Mouse (Mus musculus): ENCODE data around the gene Nadk2. TPM values are rescaled to one million over a fixed set of nuclear protein-coding genes. Genes with fewer than 3 reads are reported as not detected.

The Nadk2 gene
- polyA plus RNA-seq, 1 experiment from 2014 or later = 31.8 TPM

GRCm38 (mm10) chr15:9073067-9073608 is 2.1 kb downstream of the Nadk2 start:
- peak overlapping the region; percentile 96 for H3K9ac ChIP-seq (ENCODE audit: low read length)

GRCm38 (mm10) chr15:9073684-9074083 is 2.6 kb downstream of the Nadk2 start:
- H3K4me1 ChIP-seq (replicated peaks; ENCODE audit: control insufficient read depth, insufficient read depth, low read length) = peaks cover 45% of the 10 kb centered on the region
- peak overlapping the region; percentile 66 for H3K4me2 ChIP-seq (ENCODE audit: low read depth, low read length)
- WGBS = 65% methylated on average over 5 of the region's 5 CpGs
- H3K36me3 ChIP-seq (ENCODE audit: control insufficient read depth, insufficient read depth, low read length) = no peaks in the 10 kb centered on the region
- no peak for ATAC-seq (ENCODE audit: low read depth)
- peak overlapping the region; percentile 96; the same call in 1 of the 2 replicates for H3K9ac ChIP-seq (ENCODE audit: low read length)
- peak overlapping the region; percentile 97 for H3K4me3 ChIP-seq (ENCODE audit: low read length)
- no peaks in the 10 kb centered on the region for H3K27me3 ChIP-seq (ENCODE audit: control insufficient read depth, insufficient read depth, low read depth, low read length)
- H3K9me3 ChIP-seq (ENCODE audit: control insufficient read depth, low read length) = no peaks in the 10 kb centered on the region
- peak overlapping the region; percentile 96 for H3K27ac ChIP-seq (ENCODE audit: low read length)

More at GRCm38 (mm10) chr15:9073067-9073608, 2.1 kb downstream of the Nadk2 start:
- Histone ChIP-seq H3K9me3 (ENCODE audit: control insufficient read depth, low read length) (no peaks in the 10 kb centered on the region), H3K27ac (ENCODE audit: low read length) (peak overlapping the region; percentile 96), H3K4me1 (replicated peaks; ENCODE audit: control insufficient read depth, insufficient read depth, low read length) (peaks cover 45% of the 10 kb centered on the region), H3K36me3 (ENCODE audit: control insufficient read depth, insufficient read depth, low read length) (no peaks in the 10 kb centered on the region), H3K27me3 (ENCODE audit: control insufficient read depth, insufficient read depth, low read depth, low read length) (no peaks in the 10 kb centered on the region), H3K4me3 (ENCODE audit: low read length) (peak overlapping the region; percentile 97), H3K4me2 (ENCODE audit: low read depth, low read length) (peak overlapping the region; percentile 66)
- 23% methylated on average over 12 of the region's 12 CpGs for WGBS
- no peak for ATAC-seq (ENCODE audit: low read depth)

- no peak for ATAC-seq (ENCODE audit: low read depth)
- WGBS = 10% methylated on average over 2 of the region's 2 CpGs
- Histone ChIP-seq H3K4me2 (ENCODE audit: low read depth, low read length) (peak overlapping the region; percentile 66; the same call in 1 of the 2 replicates), H3K4me3 (ENCODE audit: low read length) (no peak overlapping the region), H3K27ac (ENCODE audit: low read length) (peak overlapping the region; percentile 52; the same call in 1 of the 2 replicates), H3K36me3 (ENCODE audit: control insufficient read depth, insufficient read depth, low read length) (no peaks in the 10 kb centered on the region), H3K4me1 (replicated peaks; ENCODE audit: control insufficient read depth, insufficient read depth, low read length) (peaks cover 49% of the 10 kb centered on the region), H3K9ac (ENCODE audit: low read length) (no peak overlapping the region), H3K9me3 (ENCODE audit: control insufficient read depth, low read length) (no peaks in the 10 kb centered on the region), H3K27me3 (ENCODE audit: control insufficient read depth, insufficient read depth, low read depth, low read length) (no peaks in the 10 kb centered on the region)
Measured at GRCm38 (mm10) chr15:9074139-9074538, 3.1 kb downstream of the Nadk2 start.

DNA sequence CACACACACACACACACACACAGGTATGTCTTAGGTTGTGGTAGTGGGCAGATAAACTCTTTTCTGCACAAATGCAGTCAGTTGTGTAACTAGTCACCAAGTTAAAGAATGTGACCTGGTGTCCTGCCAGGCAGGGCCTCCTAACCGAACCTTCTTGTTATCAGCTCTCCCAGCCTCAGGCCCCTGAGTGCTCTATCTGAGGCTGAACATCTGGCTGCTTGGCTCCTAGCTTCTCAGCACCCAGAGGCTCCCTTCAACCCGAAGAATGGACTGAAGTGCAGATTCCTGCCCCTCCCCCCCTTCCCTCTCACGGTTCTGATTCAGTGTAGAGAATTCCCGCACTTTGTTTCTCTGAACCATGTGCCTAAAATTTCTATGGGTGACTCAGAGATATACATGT is 3.6 kb downstream of the Nadk2 start:
- peaks cover 51% of the 10 kb centered on the region for H3K4me1 ChIP-seq (replicated peaks; ENCODE audit: control insufficient read depth, insufficient read depth, low read length)
- no peaks in the 10 kb centered on the region for H3K27me3 ChIP-seq (ENCODE audit: control insufficient read depth, insufficient read depth, low read depth, low read length)
- peak overlapping the region; percentile 2 for H3K4me2 ChIP-seq (ENCODE audit: low read depth, low read length)
- WGBS = 6% methylated on average over 4 of the region's 4 CpGs
- peak overlapping the region; percentile 19 for H3K27ac ChIP-seq (ENCODE audit: low read length)
- no peak overlapping the region for H3K4me3 ChIP-seq (ENCODE audit: low read length)
- ATAC-seq (ENCODE audit: low read depth) = no peak
- no peaks in the 10 kb centered on the region for H3K36me3 ChIP-seq (ENCODE audit: control insufficient read depth, insufficient read depth, low read length)
- no peaks in the 10 kb centered on the region for H3K9me3 ChIP-seq (ENCODE audit: control insufficient read depth, low read length)
- H3K9ac ChIP-seq (ENCODE audit: low read length) = no peak overlapping the region

GRCm38 (mm10) chr15:9075608-9076200 is 4.6 kb downstream of the Nadk2 start:
- Histone ChIP-seq H3K9me3 (ENCODE audit: control insufficient read depth, low read length) (no peaks in the 10 kb centered on the region), H3K4me3 (ENCODE audit: low read length) (no peak overlapping the region; the same call in 1 of the 2 replicates), H3K4me1 (replicated peaks; ENCODE audit: control insufficient read depth, insufficient read depth, low read length) (peaks cover 45% of the 10 kb centered on the region), H3K27me3 (ENCODE audit: control insufficient read depth, insufficient read depth, low read depth, low read length) (no peaks in the 10 kb centered on the region), H3K9ac (ENCODE audit: low read length) (peak overlapping the region; percentile 30; the same call in 1 of the 2 replicates), H3K36me3 (ENCODE audit: control insufficient read depth, insufficient read depth, low read length) (no peaks in the 10 kb centered on the region), H3K4me2 (ENCODE audit: low read depth, low read length) (peak overlapping the region; percentile 45), H3K27ac (ENCODE audit: low read length) (peak overlapping the region; percentile 46)
- WGBS = 37% methylated on average over 14 of the region's 14 CpGs
- ATAC-seq (ENCODE audit: low read depth) = no peak

DNA sequence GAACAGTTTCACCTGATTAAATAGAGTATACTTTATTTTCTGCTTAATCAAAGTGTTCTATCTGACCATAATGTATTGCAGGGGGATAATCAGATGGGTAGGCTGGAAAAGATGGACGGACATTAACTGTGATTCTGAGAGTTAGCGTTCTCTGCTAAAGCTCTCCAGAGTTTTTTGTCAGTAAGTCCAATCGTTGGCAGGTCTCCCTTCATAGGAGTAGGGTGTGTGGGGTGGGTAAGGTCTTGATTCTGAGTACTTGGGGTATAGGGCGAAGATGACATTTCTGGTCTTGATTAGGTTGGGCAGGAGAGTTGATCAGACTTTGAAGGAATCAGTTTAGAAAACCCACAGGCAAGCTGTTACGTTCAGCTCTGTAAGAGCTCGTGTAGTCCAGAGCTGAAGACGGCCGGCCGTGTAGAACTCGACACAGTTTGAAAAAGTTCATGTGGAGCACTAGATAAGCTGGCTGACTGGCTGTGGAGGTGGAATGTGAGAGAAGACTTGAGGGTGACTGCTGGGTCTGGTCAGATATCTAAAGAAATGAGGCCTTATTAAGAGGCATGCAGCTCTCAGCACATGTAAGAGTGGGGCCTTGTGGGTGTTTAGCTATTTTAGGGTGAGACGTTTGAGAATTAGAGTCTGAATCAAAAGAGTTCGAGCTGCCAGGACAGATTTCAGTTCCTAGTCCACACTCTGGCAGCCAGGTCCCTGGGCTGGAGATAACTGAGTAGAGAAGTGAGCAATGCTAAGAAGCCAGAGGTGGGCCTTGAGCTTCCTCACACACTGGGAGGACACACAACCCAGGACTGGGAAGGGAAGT is 7.6 kb downstream of the Nadk2 start:
- Histone ChIP-seq H3K4me1 (replicated peaks; ENCODE audit: control insufficient read depth, insufficient read depth, low read length) (peaks cover 42% of the 10 kb centered on the region), H3K4me2 (ENCODE audit: low read depth, low read length) (peak overlapping the region; percentile 17; the same call in 1 of the 2 replicates), H3K36me3 (ENCODE audit: control insufficient read depth, insufficient read depth, low read length) (no peaks in the 10 kb centered on the region), H3K9ac (ENCODE audit: low read length) (no peak overlapping the region; the same call in 1 of the 2 replicates), H3K9me3 (ENCODE audit: control insufficient read depth, low read length) (no peaks in the 10 kb centered on the region), H3K4me3 (ENCODE audit: low read length) (no peak overlapping the region), H3K27ac (ENCODE audit: low read length) (peak overlapping the region; percentile 67), H3K27me3 (ENCODE audit: control insufficient read depth, insufficient read depth, low read depth, low read length) (no peaks in the 10 kb centered on the region)
- 39% methylated on average over 12 of the region's 12 CpGs for WGBS
- peak; percentile 51 for ATAC-seq (ENCODE audit: low read depth)

DNA sequence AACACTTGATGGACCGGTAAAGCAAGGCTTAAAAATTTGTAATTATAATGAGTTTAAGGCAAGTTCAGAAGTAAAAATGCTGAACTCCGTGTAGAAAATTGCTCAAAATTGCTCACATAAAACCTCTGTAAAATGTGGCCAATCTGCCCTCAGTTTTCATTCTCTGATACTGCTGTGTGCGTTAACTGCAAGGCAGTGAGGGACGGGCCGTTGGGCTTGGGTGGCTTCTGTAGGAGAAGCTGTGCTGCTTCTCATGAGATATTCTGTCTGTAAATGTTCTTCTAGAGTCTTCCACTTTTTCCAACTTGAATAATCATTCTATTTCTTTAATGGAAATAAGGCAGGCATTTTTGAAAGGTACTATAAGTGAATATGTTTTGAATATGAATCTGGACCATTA is 8.6 kb downstream of the Nadk2 start:
- no peak for ATAC-seq (ENCODE audit: low read depth)
- Histone ChIP-seq H3K27me3 (ENCODE audit: control insufficient read depth, insufficient read depth, low read depth, low read length) (no peaks in the 10 kb centered on the region), H3K4me3 (ENCODE audit: low read length) (no peak overlapping the region), H3K36me3 (ENCODE audit: control insufficient read depth, insufficient read depth, low read length) (peaks cover 2% of the 10 kb centered on the region; the same call in 1 of the 2 replicates), H3K4me1 (replicated peaks; ENCODE audit: control insufficient read depth, insufficient read depth, low read length) (peaks cover 34% of the 10 kb centered on the region), H3K9me3 (ENCODE audit: control insufficient read depth, low read length) (no peaks in the 10 kb centered on the region), H3K27ac (ENCODE audit: low read length) (peak overlapping the region; percentile 67), H3K4me2 (ENCODE audit: low read depth, low read length) (peak overlapping the region; percentile 17), H3K9ac (ENCODE audit: low read length) (no peak overlapping the region)
- WGBS = 47% methylated on average over 5 of the region's 5 CpGs

GRCm38 (mm10) chr15:9080206-9080605 is 9.1 kb downstream of the Nadk2 start:
- Histone ChIP-seq H3K4me3 (ENCODE audit: low read length) (no peak overlapping the region), H3K27ac (ENCODE audit: low read length) (peak overlapping the region; percentile 77; the same call in 1 of the 2 replicates), H3K9ac (ENCODE audit: low read length) (no peak overlapping the region), H3K4me2 (ENCODE audit: low read depth, low read length) (no peak overlapping the region), H3K27me3 (ENCODE audit: control insufficient read depth, insufficient read depth, low read depth, low read length) (no peaks in the 10 kb centered on the region), H3K9me3 (ENCODE audit: control insufficient read depth, low read length) (no peaks in the 10 kb centered on the region), H3K4me1 (replicated peaks; ENCODE audit: control insufficient read depth, insufficient read depth, low read length) (peaks cover 28% of the 10 kb centered on the region), H3K36me3 (ENCODE audit: control insufficient read depth, insufficient read depth, low read length) (peaks cover 2% of the 10 kb centered on the region; the same call in 1 of the 2 replicates)
- ATAC-seq (ENCODE audit: low read depth) = peak; percentile 12; the same call in 1 of the 2 replicates
- 36% methylated on average over 4 of the region's 4 CpGs for WGBS

- Histone ChIP-seq H3K4me1 (replicated peaks; ENCODE audit: control insufficient read depth, insufficient read depth, low read length) (peaks cover 17% of the 10 kb centered on the region), H3K36me3 (ENCODE audit: control insufficient read depth, insufficient read depth, low read length) (peaks cover 2% of the 10 kb centered on the region; the same call in 1 of the 2 replicates), H3K9me3 (ENCODE audit: control insufficient read depth, low read length) (no peaks in the 10 kb centered on the region), H3K9ac (ENCODE audit: low read length) (no peak overlapping the region), H3K4me3 (ENCODE audit: low read length) (no peak overlapping the region), H3K27ac (ENCODE audit: low read length) (no peak overlapping the region), H3K27me3 (ENCODE audit: control insufficient read depth, insufficient read depth, low read depth, low read length) (no peaks in the 10 kb centered on the region), H3K4me2 (ENCODE audit: low read depth, low read length) (no peak overlapping the region)
- ATAC-seq (ENCODE audit: low read depth) = no peak
- 78% methylated on average over 3 of the region's 3 CpGs for WGBS
Measured at GRCm38 (mm10) chr15:9081294-9081693, 10.2 kb downstream of the Nadk2 start.

Measured in lung, embryonic 16.5 days (tissue).